Mouse (Mus musculus) embryonic facial prominence, embryonic 14.5 days (tissue): ENCODE measurements around the gene Simc1. TPM values are rescaled to one million over a fixed set of nuclear protein-coding genes. Genes with fewer than 3 reads are reported as not detected.
"Not testable (repeated sequence)": the region's sequence is repeated elsewhere in the genome, so short reads cannot be mapped to it uniquely, and the experiment has no call there.

Source experiments
- ATAC-seq: fragments of 200-750 bp; cut with Nextera tagmentation; 2 replicates; pipeline ENCODE4 v1.8.0; 2017; ENCODE audit warnings: low read depth, moderate number of reproducible peaks, moderate TSS enrichment
- DNase-seq: peaks from one replicate; pipeline ENCODE4 v3.0.0-alpha.2; 2015; ENCODE audit warnings: low spot score
- H3K27ac ChIP-seq: fragments of 300-500 bp; sonication (generic); replicated peaks from 2 replicates; pipeline ENCODE4 v1.5.1; 2014; ENCODE audit warnings: low read depth, mild to moderate bottlenecking, low read length, moderate library complexity
- H3K27me3 ChIP-seq: fragments of 300-500 bp; sonication (generic); replicated peaks from 2 replicates; pipeline ENCODE4 v1.6.1; 2014; ENCODE audit warnings: low read length; ENCODE audit not compliant: control insufficient read depth, insufficient read depth
- H3K36me3 ChIP-seq: fragments of 300-500 bp; sonication (generic); 2 replicates; pipeline ENCODE4 v1.6.1; 2014; ENCODE audit warnings: low read length, mixed read lengths; ENCODE audit not compliant: control insufficient read depth, insufficient read depth
- H3K4me1 ChIP-seq: fragments of 300-500 bp; sonication (generic); 2 replicates; pipeline ENCODE4 v1.6.1; 2014; ENCODE audit warnings: antibody characterized with exemption, low read length; ENCODE audit not compliant: control insufficient read depth, insufficient read depth
- H3K4me2 ChIP-seq: fragments of 300-500 bp; sonication (generic); 2 replicates; pipeline ENCODE4 v1.6.1; 2014; ENCODE audit warnings: low read depth, mild to moderate bottlenecking, low read length, moderate library complexity, mixed read lengths
- H3K4me3 ChIP-seq: fragments of 300-500 bp; sonication (generic); 2 replicates; pipeline ENCODE4 v1.5.1; 2014; ENCODE audit warnings: low read depth, mild to moderate bottlenecking, low read length
- H3K9ac ChIP-seq: fragments of 300-500 bp; sonication (generic); 2 replicates; pipeline ENCODE4 v1.6.1; 2014; ENCODE audit warnings: low read depth, mild to moderate bottlenecking, low read length, moderate library complexity, mixed read lengths
- H3K9me3 ChIP-seq: fragments of 300-500 bp; sonication (generic); 2 replicates; pipeline ENCODE4 v1.6.1; 2016; ENCODE audit warnings: low read length; ENCODE audit not compliant: control insufficient read depth
- WGBS: fragments of 180-500 bp; shearing (Covaris S2); extraction: QIAGEN DNeasy Blood & Tissue Kit; methylation state at CpG from one replicate; pipeline ENCODE4 v1.1.7; 2014; 5-methylcytosine and 5-hydroxymethylcytosine counted together
- polyA plus RNA-seq: library from polyadenylated mRNA; unstranded; fragments of >200 nt; fragmentation: Nextera tagmentation; extraction: Ambion mirVana; gene quantifications from 2 replicates; pipeline ENCODE4 v1.2.1, GENCODE M21; 2014

The Simc1 gene
- polyA plus RNA-seq, 1 experiment from 2014 or later = 14.1 TPM

DNA sequence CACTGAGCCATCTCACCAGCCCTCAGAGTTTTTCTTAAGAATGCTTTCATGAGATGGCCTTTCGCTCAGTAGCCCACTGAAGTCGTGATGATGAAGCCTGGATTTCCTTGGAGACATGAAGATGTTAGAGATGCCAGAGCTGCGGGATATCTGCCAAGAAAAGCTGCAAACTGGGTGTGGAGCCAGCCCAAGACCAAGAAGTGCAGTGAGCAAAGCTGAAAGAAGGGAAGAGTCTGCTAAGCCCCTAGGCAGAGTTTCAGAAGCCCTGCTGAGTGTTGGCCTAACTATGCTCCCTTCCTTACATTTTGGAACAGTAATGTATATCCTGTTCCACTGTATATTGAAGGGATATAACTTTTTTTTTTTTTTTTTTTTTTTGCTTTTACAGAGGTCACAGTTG lies 24.3 kb upstream of the Simc1 start:
- no peak for ATAC-seq
- 60% methylated on average over 3 of the region's 3 CpGs for WGBS
- DNase-seq = peak; percentile 13

DNA sequence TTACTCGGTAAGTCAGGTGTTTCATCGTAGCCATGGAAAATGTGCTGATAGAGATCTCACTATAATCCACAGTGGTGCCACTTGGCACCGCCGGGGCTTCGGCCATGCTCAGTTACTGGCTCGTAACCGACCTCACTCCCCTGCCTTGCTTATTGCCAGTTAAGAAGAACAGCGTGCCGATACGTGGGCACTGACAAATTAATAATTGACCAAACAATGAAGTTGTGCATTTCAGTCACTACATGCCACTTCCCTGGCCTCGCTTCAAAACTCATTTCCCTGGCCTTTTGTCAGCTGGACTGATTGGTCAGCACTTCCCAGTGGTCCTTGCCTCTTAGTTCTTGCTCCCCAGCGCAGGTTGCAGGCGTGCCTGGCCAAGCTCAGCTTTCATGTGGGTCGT lies 22.1 kb upstream of the Simc1 start:
- ATAC-seq = no peak

More for the DNA sequence above, 24.3 kb upstream of the Simc1 start:
- Histone ChIP-seq H3K9ac (no peak overlapping the region), H3K36me3 (no peaks in the 10 kb centered on the region), H3K27ac (no peak overlapping the region), H3K4me2 (no peak overlapping the region), H3K4me1 (no peaks in the 10 kb centered on the region), H3K4me3 (no peak overlapping the region), H3K9me3 (no peaks in the 10 kb centered on the region), H3K27me3 (no peaks in the 10 kb centered on the region)

DNA sequence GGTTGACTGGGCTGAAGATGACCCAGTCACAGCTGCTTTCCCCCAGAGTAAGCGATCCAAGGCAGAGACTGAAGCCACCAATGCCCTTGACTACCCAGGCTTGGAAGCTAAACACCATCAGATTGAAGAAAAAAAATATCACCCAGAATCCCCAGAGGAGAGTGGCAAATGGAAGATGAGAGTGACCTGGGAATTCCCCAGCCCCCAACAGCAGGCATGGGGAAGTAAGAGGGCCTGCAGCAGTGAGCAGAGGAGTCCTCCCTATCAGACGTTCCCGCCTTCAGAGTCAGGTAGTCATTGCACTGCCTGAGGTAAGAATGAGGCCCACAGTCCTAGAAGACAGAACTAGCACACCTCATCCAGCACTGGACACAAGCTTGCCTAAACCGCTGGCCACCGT lies 13.2 kb upstream of the Simc1 start:
- WGBS = 76% methylated on average over 5 of the region's 5 CpGs
- no peaks in the 10 kb centered on the region for H3K27me3 ChIP-seq
- H3K36me3 ChIP-seq = no peaks in the 10 kb centered on the region
- no peaks in the 10 kb centered on the region for H3K4me1 ChIP-seq
- DNase-seq = no peak
- H3K9me3 ChIP-seq = no peaks in the 10 kb centered on the region
- no peak overlapping the region for H3K4me2 ChIP-seq
- H3K9ac ChIP-seq = no peak overlapping the region
- H3K4me3 ChIP-seq = no peak overlapping the region
- ATAC-seq = no peak
- no peak overlapping the region for H3K27ac ChIP-seq

More for the DNA sequence above, 22.1 kb upstream of the Simc1 start:
- H3K9ac ChIP-seq = no peak overlapping the region
- DNase-seq = no peak
- H3K27ac ChIP-seq = no peak overlapping the region
- no peak overlapping the region for H3K4me3 ChIP-seq
- H3K4me1 ChIP-seq = no peaks in the 10 kb centered on the region
- 89% methylated on average over 14 of the region's 14 CpGs for WGBS
- no peaks in the 10 kb centered on the region for H3K36me3 ChIP-seq
- no peak overlapping the region for H3K4me2 ChIP-seq
- no peaks in the 10 kb centered on the region for H3K9me3 ChIP-seq
- H3K27me3 ChIP-seq = no peaks in the 10 kb centered on the region

DNA sequence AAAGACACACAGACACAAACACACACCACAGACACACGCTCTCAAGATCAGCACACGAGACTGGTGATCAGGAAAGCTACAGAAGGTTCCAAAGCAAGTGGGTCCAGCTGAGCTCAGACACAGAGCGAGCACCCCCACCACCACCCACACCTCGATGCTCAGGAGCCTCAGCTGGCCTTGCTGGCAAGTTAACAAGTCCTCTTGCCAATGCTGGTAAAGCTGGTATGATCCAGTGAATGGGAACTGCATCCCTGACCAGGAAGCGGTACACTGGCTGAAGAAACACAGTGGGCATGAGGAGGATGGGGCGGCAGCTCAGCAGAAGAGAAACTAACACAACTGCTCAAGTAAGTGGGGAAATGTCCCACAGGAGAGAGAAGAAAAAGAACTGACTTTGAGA lies 12.2 kb upstream of the Simc1 start:
- Histone ChIP-seq H3K4me3 (no peak overlapping the region), H3K9ac (no peak overlapping the region), H3K4me1 (no peaks in the 10 kb centered on the region), H3K9me3 (no peaks in the 10 kb centered on the region), H3K27ac (no peak overlapping the region), H3K4me2 (no peak overlapping the region), H3K36me3 (no peaks in the 10 kb centered on the region), H3K27me3 (no peaks in the 10 kb centered on the region)
- ATAC-seq (no peak), DNase-seq (no peak)
- 80% methylated on average over 6 of the region's 6 CpGs for WGBS

DNA sequence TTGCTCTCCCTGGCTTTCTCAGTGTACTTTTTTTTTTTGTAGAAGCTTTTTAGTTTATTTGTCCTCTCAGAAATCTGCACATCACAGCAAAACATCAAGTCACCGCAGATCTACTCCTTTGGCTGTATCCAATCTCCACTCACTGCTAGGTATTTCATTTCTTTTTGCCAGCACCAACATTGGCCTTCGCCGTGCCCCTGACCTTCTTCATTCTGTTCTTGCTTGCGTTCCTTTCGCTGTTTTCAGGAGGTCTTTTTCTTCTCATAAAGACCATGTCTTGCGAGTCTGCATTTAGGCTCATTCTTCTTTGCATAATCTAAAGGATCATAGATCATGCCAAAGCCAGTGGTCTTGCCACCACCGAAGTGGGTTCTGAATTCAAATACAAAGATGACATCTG lies 4.0 kb upstream of the Simc1 start:
- not testable (repeated sequence) for H3K27ac ChIP-seq, H3K9ac ChIP-seq, H3K4me3 ChIP-seq, ATAC-seq, H3K36me3 ChIP-seq, DNase-seq, H3K27me3 ChIP-seq, H3K4me2 ChIP-seq, H3K4me1 ChIP-seq, H3K9me3 ChIP-seq
- WGBS = 91% methylated on average over 7 of the region's 7 CpGs

DNA sequence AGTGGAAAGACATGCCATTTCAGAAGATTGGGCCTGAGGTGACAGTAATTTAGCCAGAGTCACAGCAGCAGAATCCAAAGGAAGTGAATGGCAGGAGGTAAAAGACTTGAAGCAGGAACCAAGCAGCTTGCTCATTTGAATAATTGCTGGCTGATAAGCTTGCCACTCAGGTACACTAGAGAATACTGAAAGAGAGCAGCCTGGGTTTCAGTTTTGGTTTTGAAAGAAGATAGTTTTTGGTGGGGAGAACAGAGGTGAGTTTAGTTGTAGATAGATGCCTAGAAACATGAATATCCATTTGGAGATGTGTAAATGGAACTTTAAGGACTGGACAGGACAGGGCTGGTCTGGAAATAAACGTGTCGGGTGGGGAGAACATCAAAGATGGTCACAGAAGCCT lies 2.2 kb upstream of the Simc1 start:
- H3K27me3 ChIP-seq = no peaks in the 10 kb centered on the region
- DNase-seq (no peak), ATAC-seq (no peak)
- 74% methylated on average over 2 of the region's 2 CpGs for WGBS
- no peak overlapping the region for H3K27ac ChIP-seq
- H3K4me2 ChIP-seq = no peak overlapping the region
- H3K9ac ChIP-seq = no peak overlapping the region
- H3K36me3 ChIP-seq = no peaks in the 10 kb centered on the region
- H3K4me1 ChIP-seq = peaks cover 10% of the 10 kb centered on the region
- H3K4me3 ChIP-seq = no peak overlapping the region
- H3K9me3 ChIP-seq = no peaks in the 10 kb centered on the region

DNA sequence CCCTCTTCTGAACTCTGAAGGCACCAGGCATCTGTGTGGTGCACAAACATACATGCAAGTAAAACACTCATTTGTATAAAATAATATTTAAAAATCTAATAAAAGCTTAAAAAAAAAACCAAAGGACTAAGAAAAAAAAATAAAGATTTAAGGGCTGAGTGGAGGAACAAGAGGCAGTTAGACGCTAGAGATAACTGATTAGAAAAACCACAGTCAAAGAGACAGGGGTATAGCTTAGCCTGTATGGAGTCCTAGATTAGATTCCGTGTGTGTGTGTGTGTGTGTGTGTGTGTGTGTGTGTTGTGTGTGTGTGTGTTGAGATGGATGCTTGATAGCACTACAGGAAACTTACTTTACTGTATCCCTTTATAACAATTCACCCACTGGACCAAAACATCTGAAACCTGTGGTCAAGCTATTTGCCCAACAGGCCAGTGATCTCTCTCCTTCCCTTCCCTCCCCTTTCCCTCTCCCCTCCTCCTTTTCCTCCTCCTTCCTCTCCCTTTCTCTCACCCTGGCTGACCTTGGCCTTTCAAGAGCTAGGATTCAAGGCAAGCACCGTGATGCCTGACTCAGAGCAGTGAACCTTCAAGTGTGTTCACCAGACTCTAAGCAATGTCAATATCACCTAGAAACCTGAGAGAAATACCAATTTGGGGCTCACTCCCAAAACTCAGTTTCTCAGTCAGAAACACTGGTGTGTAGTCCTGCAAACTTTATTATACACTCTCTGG lies 1.5 kb upstream of the Simc1 start:
- Histone ChIP-seq H3K4me3 (no peak overlapping the region), H3K36me3 (no peaks in the 10 kb centered on the region), H3K27me3 (no peaks in the 10 kb centered on the region), H3K9ac (no peak overlapping the region), H3K4me2 (no peak overlapping the region), H3K9me3 (no peaks in the 10 kb centered on the region), H3K27ac (no peak overlapping the region), H3K4me1 (peaks cover 10% of the 10 kb centered on the region)
- no peak for ATAC-seq
- WGBS = 54% methylated on average over 3 of the region's 3 CpGs
- DNase-seq = no peak

DNA sequence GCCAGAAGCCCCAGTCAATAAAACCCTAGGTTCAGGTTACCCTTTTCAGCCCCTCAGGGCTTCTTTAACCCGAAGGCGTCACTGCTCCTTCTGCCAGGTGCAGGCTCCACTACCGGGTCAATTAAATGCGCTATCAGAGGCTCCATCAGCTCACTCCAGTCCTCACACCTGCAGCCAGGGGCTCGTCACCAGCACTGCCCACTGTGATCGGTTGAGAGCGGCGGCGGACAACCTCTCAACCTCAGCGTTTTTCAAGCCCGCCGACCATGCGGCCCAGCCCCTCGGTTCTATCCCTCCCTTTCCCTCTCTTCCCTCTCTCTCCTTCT lies 338 bp upstream of the Simc1 start:
- peak overlapping the region; percentile 88 for H3K9ac ChIP-seq
- ATAC-seq = peak; percentile 69; the same call in 1 of the 2 replicates
- peak overlapping the region; percentile 82 for H3K4me3 ChIP-seq
- peaks cover 10% of the 10 kb centered on the region for H3K4me1 ChIP-seq
- no peak overlapping the region for H3K27ac ChIP-seq
- H3K4me2 ChIP-seq = peak overlapping the region; percentile 85
- no peaks in the 10 kb centered on the region for H3K9me3 ChIP-seq
- no peaks in the 10 kb centered on the region for H3K27me3 ChIP-seq
- no peaks in the 10 kb centered on the region for H3K36me3 ChIP-seq
- no peak for DNase-seq
- 1% methylated on average over 14 of the region's 14 CpGs for WGBS

DNA sequence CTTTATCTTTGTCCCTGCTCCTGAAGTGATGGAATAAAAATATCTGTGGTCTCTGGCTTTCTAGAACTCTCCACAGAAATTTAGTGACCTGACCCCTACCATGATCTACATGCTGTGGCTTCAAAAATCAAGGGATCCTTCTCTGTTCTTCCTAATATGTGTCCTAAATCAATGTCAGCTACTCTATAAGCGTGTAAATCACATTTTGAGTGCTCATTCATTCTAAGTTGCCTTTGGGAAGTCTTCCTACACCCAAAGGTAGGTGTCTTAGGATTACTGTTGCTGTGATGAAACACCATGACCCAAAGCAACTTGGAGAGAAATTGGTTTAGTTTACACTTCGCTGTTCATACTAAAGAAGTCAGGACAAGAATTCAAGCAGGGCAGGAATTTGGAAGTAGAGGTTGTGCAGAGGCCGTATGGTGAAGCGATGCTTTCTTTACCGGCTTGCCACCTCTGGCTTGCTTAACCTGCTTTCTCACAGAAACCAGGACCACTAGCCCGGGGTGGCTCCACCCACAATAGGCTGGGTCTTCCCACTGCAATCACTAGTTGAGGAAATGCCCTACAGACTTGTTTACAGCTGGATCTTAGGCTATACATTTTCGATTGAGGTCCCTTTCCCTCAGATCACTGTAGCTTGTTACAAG lies 1.2 kb downstream of the Simc1 start:
- H3K36me3 ChIP-seq = no peaks in the 10 kb centered on the region
- DNase-seq = peak; percentile 5
- H3K9ac ChIP-seq = peak overlapping the region; percentile 88
- peak overlapping the region; percentile 85 for H3K4me2 ChIP-seq
- H3K9me3 ChIP-seq = no peaks in the 10 kb centered on the region
- peak overlapping the region; percentile 82 for H3K4me3 ChIP-seq
- WGBS = 23% methylated on average over 7 of the region's 7 CpGs
- peaks cover 10% of the 10 kb centered on the region for H3K4me1 ChIP-seq
- no peak for ATAC-seq
- 0 out of 2 replicates have a peak overlapping the region, but pooled peaks have one; percentile 84 for H3K27ac ChIP-seq
- H3K27me3 ChIP-seq = no peaks in the 10 kb centered on the region
